ENCODE assay signal across 23 mouse cellular contexts in genomic region chr2:39217150-39217549, GRCm38 (mm10). TPM values are rescaled to one million over a fixed set of nuclear protein-coding genes. Genes with fewer than 3 reads are reported as not detected.
DNase-seq lines count a peak whose midpoint lies in the region; ATAC-seq and TF ChIP-seq lines count a peak whose summit lies in the region.
"Had no signal": no experiment of that assay in that cellular context is flagged by ENCODE, and none has a peak within 500 bp of the region (broad histone marks: within the 10 kb centered on the region; RNA-seq: fewer than 3 reads in every experiment).

No protein-coding gene starts in this region.

- no peak overlapping the region for H3K4me2 ChIP-seq in liver, postnatal 0 days (ENCODE audit: low read depth, low read length)
- no peak overlapping the region for H3K4me2 ChIP-seq in liver, embryonic 14.5 days (ENCODE audit: low read depth)
- no peak overlapping the region for H3K4me2 ChIP-seq in kidney, embryonic 16.5 days (replicated peaks; ENCODE audit: low read depth, low read length)
- H3K4me2 ChIP-seq: heart, embryonic 11.5 days; heart, embryonic 15.5 days; hindbrain, embryonic 13.5 days had no signal

- no peaks in the 10 kb centered on the region for H3K36me3 ChIP-seq in liver, adult 2 months (ENCODE audit: control insufficient read depth, insufficient read depth, low read length)
- H3K36me3 ChIP-seq in liver, postnatal 0 days (replicated peaks; ENCODE audit: insufficient read depth, low read length), result no peaks in the 10 kb centered on the region
- no peaks in the 10 kb centered on the region for H3K36me3 ChIP-seq in liver, embryonic 14.5 days (replicated peaks; ENCODE audit: control insufficient read depth, insufficient read depth, low read depth)
- no peaks in the 10 kb centered on the region for H3K36me3 ChIP-seq in kidney, embryonic 16.5 days (ENCODE audit: insufficient read depth, low read length)
- H3K36me3 ChIP-seq: embryonic facial prominence, embryonic 10.5 days; forebrain, embryonic 10.5 days; heart, embryonic 15.5 days; hindbrain, embryonic 13.5 days had no signal

- H3K9me3 ChIP-seq in liver, postnatal 0 days (ENCODE audit: low read length), result no peaks in the 10 kb centered on the region
- no peaks in the 10 kb centered on the region for H3K9me3 ChIP-seq in liver, embryonic 14.5 days (ENCODE audit: control insufficient read depth, low read length)
- H3K9me3 ChIP-seq in kidney, embryonic 16.5 days (ENCODE audit: low read length), result no peaks in the 10 kb centered on the region
- H3K9me3 ChIP-seq: embryonic facial prominence, embryonic 10.5 days; forebrain, embryonic 10.5 days; heart, embryonic 15.5 days; hindbrain, embryonic 13.5 days had no signal

- H3K79me2 ChIP-seq in liver, adult 2 months (ENCODE audit: control insufficient read depth, insufficient read depth, low read length), result peaks cover 28% of the 10 kb centered on the region; the same call in 1 of the 2 replicates

- H3K27me3 ChIP-seq in liver, adult 2 months (ENCODE audit: control insufficient read depth, insufficient read depth, low read length), result no peaks in the 10 kb centered on the region
- H3K27me3 ChIP-seq in liver, postnatal 0 days (ENCODE audit: insufficient read depth, low read length), result no peaks in the 10 kb centered on the region
- no peaks in the 10 kb centered on the region for H3K27me3 ChIP-seq in liver, embryonic 14.5 days (ENCODE audit: control insufficient read depth, insufficient read depth, low read length)
- no peaks in the 10 kb centered on the region for H3K27me3 ChIP-seq in kidney, embryonic 16.5 days (ENCODE audit: insufficient read depth, low read length)
- H3K27me3 ChIP-seq: CH12.LX; heart, embryonic 15.5 days; hindbrain, embryonic 13.5 days; Patski had no signal

- no peak for TF ChIP-seq CTCF in liver, adult 2 months (IDR thresholded peaks at IDR 0.05; ENCODE audit: low read depth, low read length)
- TF ChIP-seq CTCF in liver, postnatal 0 days (IDR thresholded peaks at IDR 0.05; ENCODE audit: low read depth), result no peak
- TF ChIP-seq CTCF in liver, embryonic 14.5 days (IDR thresholded peaks at IDR 0.05; ENCODE audit: low read depth), result no peak

- 78% methylated on average over 4 of the region's 4 CpGs for WGBS in liver, adult 2 months
- 87% methylated on average over 4 of the region's 4 CpGs for WGBS in liver, postnatal 0 days (ENCODE audit: insufficient replicate concordance)
- 72% methylated on average over 4 of the region's 4 CpGs for WGBS in liver, embryonic 14.5 days (ENCODE audit: insufficient replicate concordance)
- 93% methylated on average over 4 of the region's 4 CpGs for WGBS in kidney, embryonic 16.5 days

- no peak for TF ChIP-seq EP300 in liver, postnatal 0 days (IDR thresholded peaks at IDR 0.05; ENCODE audit: low read depth)
- TF ChIP-seq EP300 in liver, embryonic 14.5 days (IDR thresholded peaks at IDR 0.05; ENCODE audit: low read depth), result no peak

- no peak overlapping the region for H3K9ac ChIP-seq in liver, adult 2 months (ENCODE audit: low read depth, low read length)
- no peak overlapping the region for H3K9ac ChIP-seq in liver, postnatal 0 days (replicated peaks)
- H3K9ac ChIP-seq in liver, embryonic 14.5 days (replicated peaks), result no peak overlapping the region
- H3K9ac ChIP-seq in kidney, embryonic 16.5 days (replicated peaks; ENCODE audit: low read length), result no peak overlapping the region
- H3K9ac ChIP-seq: heart, embryonic 15.5 days; hindbrain, embryonic 13.5 days had no signal

- no peak for TF ChIP-seq POLR2A in liver, adult 2 months (IDR thresholded peaks at IDR 0.05; ENCODE audit: extremely low read depth, insufficient read depth, low read length)

- H3K27ac ChIP-seq in liver, adult 2 months (replicated peaks; ENCODE audit: insufficient read depth, low read depth, low read length), result peak overlapping the region; percentile 15
- H3K27ac ChIP-seq in liver, postnatal 0 days (ENCODE audit: low read depth), result no peak overlapping the region
- H3K27ac ChIP-seq in liver, embryonic 14.5 days, result no peak overlapping the region
- H3K27ac ChIP-seq in kidney, embryonic 16.5 days (ENCODE audit: low read length), result no peak overlapping the region
- H3K27ac ChIP-seq: embryonic facial prominence, embryonic 10.5 days; forebrain, embryonic 10.5 days; heart, embryonic 15.5 days; hindbrain, embryonic 13.5 days had no signal

- H3K4me1 ChIP-seq in liver, adult 2 months (ENCODE audit: control insufficient read depth, insufficient read depth, low read length), result peaks cover 31% of the 10 kb centered on the region
- H3K4me1 ChIP-seq in liver, postnatal 0 days (ENCODE audit: insufficient read depth), result peaks cover 9% of the 10 kb centered on the region
- peaks cover 0 to 2% of the 10 kb centered on the region in 2 experiments; a peak in 1 of 4 replicates for H3K4me1 ChIP-seq in liver, embryonic 14.5 days (replicated peaks; ENCODE audit: control insufficient read depth in 2 of 2, insufficient read depth in 2 of 2, low read length in 1 of 2)
- H3K4me1 ChIP-seq in kidney, embryonic 16.5 days (ENCODE audit: insufficient read depth, low read length), result no peaks in the 10 kb centered on the region
- H3K4me1 ChIP-seq: embryonic facial prominence, embryonic 10.5 days; hindbrain, embryonic 13.5 days had no signal

- ATAC-seq in liver, postnatal 0 days, result no peak
- ATAC-seq in erythroblast, adult 5-6 weeks (replicated peaks; ENCODE audit: low FRiP score, poor library complexity, severe bottlenecking), result peak; percentile 45; the same call in 1 of the 2 replicates
- 0 out of 2 replicates have a peak, but pooled peaks have one; percentile 16 for ATAC-seq in liver, embryonic 14.5 days (ENCODE audit: insufficient read depth)
- no peak for ATAC-seq in kidney, embryonic 16.5 days (ENCODE audit: low FRiP score, low TSS enrichment)
- ATAC-seq: activated CD4-positive, CD25-positive, alpha-beta regulatory T cell, adult 4 months; forebrain, embryonic 14.5 days; Patski had no signal

- DNase-seq in liver, adult 2 months (ENCODE audit: extremely low read depth, low read depth, low spot score), result no peak
- DNase-seq in liver, postnatal 0 days, result no peak
- no peak for DNase-seq in liver, embryonic 14.5 days (ENCODE audit: low read depth in 3 of 3, low spot score in 3 of 3)
- no peak for DNase-seq in right cerebral cortex, postnatal 14 days
- DNase-seq: adrenal gland, postnatal 14 days; cerebellum, adult 11-12 months; cerebellum, adult 9-10 months; cerebellum, postnatal 36 days; gastrocnemius, postnatal 10 days; heart, adult 18-20 months; heart, postnatal 14 days had no signal

- no peak overlapping the region for H3K4me3 ChIP-seq in liver, adult 2 months (ENCODE audit: insufficient read depth, low read depth, low read length)
- H3K4me3 ChIP-seq in liver, postnatal 0 days (ENCODE audit: low read depth, low read length), result no peak overlapping the region
- no peak overlapping the region for H3K4me3 ChIP-seq in liver, embryonic 14.5 days (ENCODE audit: insufficient read depth in 1 of 2, low read depth in 2 of 2, low read length in 2 of 2)
- no peak overlapping the region for H3K4me3 ChIP-seq in kidney, embryonic 16.5 days (ENCODE audit: low read length)
- H3K4me3 ChIP-seq: embryonic facial prominence, embryonic 10.5 days; erythroblast, embryonic 14.5 days; forebrain, embryonic 10.5 days; heart, embryonic 15.5 days; hindbrain, embryonic 13.5 days had no signal

RNA-seq across cellular contexts. Expression of gene Ppp6c, which starts 9.1 kb away (rescaled TPM):
- 22.4 and 27.1 TPM in 2 replicates for total RNA-seq in liver, adult 2 months (2014; rRNA removed)
- polyA plus RNA-seq in liver, adult 2 months (2012; rRNA removed), result 16.3 and 20.9 TPM in 2 replicates
- 35.5 and 37.0 TPM in 2 replicates for polyA plus RNA-seq in liver, postnatal 0 days (2015; fragmentation: Nextera tagmentation; extraction: Ambion mirVana)
- 29.6 and 55.2 TPM in 2 replicates for total RNA-seq in erythroblast, adult 5-6 weeks (2015; ENCODE audit: low replicate concordance)
- 28.6 and 44.2 TPM in 2 replicates for total RNA-seq in erythroblast, adult 5-6 weeks (2017; ENCODE audit: low replicate concordance)
- 19.4 and 21.9 TPM in 2 replicates for polyA plus RNA-seq in liver, embryonic 14.5 days (2012; rRNA removed)
- 46.9 and 53.0 TPM in 2 replicates for polyA plus RNA-seq in liver, embryonic 14.5 days (2014; fragmentation: Nextera tagmentation; extraction: Ambion mirVana)
- polyA plus RNA-seq in kidney, embryonic 16.5 days (2015; fragmentation: Nextera tagmentation; extraction: Ambion mirVana), result 78.6 and 84.3 TPM in 2 replicates

RNA-seq across cellular contexts. Expression of gene Scai, which starts 26.6 kb away (rescaled TPM):
- 3.4 and 4.7 TPM in 2 replicates for total RNA-seq in liver, adult 2 months (2014; rRNA removed)
- 0.17 and 0.28 TPM in 2 replicates for polyA plus RNA-seq in liver, adult 2 months (2012; rRNA removed)
- 0.56 and 0.70 TPM in 2 replicates for polyA plus RNA-seq in liver, postnatal 0 days (2015; fragmentation: Nextera tagmentation; extraction: Ambion mirVana)
- 4.2 and 6.7 TPM in 2 replicates for total RNA-seq in erythroblast, adult 5-6 weeks (2015; ENCODE audit: low replicate concordance)
- total RNA-seq in erythroblast, adult 5-6 weeks (2017; ENCODE audit: low replicate concordance), result 3.8 and 11.4 TPM in 2 replicates
- polyA plus RNA-seq in liver, embryonic 14.5 days (2012; rRNA removed), result 0.77 and 1.1 TPM in 2 replicates
- 0.98 and 1.7 TPM in 2 replicates for polyA plus RNA-seq in liver, embryonic 14.5 days (2014; fragmentation: Nextera tagmentation; extraction: Ambion mirVana)
- polyA plus RNA-seq in kidney, embryonic 16.5 days (2015; fragmentation: Nextera tagmentation; extraction: Ambion mirVana), result 7.7 and 10.1 TPM in 2 replicates

Comparison
In these comparisons a context has a peak if more than half of its experiments do, and no peak if none do; other contexts are left out.
1. ATAC-seq: peak in erythroblast, adult 5-6 weeks (single experiment) and liver, embryonic 14.5 days (single experiment); none in liver, postnatal 0 days (single experiment) and kidney, embryonic 16.5 days (single experiment).